Mouse (Mus musculus) kidney, adult 2 months (tissue): ENCODE data around the gene Tctex1d4.

Experiments used
- CTCF ChIP-seq: fragments of 200-500 bp; conservative IDR thresholded peaks from 2 replicates; pipeline ENCODE4 v1.5.1; 2011; ENCODE audit warnings: low read depth, mild to moderate bottlenecking, control low read depth, low read length, moderate library complexity, mixed read lengths; ENCODE audit not compliant: insufficient read depth, insufficient read length
- POLR2A ChIP-seq: fragments of 200-500 bp; IDR thresholded peaks from one replicate; pipeline ENCODE4 v1.6.1; 2011; ENCODE audit warnings: low read depth, low read length, control low read depth

DNA sequence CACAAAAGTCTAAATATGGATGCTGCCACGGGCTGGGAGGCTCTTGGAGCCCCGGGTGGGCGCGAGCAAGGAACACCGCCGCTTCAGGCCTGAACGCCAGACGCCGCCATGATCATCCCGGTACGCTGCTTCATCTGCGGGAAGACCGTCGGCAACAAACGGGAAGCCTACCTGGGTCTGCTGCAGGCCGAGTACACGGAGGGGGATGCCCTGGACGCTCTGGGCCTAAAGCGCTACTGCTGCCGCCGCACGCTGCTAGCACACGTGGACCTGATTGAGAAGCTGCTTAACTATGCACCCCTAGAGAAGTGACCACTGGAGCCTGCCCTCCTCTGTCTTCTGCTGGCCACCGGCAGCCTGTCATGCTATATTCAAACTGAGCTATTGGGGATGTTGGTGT is 22.2 kb downstream of the Tctex1d4 start:
- no peak for TF ChIP-seq CTCF
- TF ChIP-seq POLR2A, result no peak
